Mouse (Mus musculus): ENCODE results near the gene Nipa2.

GRCm38 (mm10) chr7:55962004-55962908, at the start of gene Nipa2:
- no peak for TF ChIP-seq CTCF (conservative IDR thresholded peaks at IDR 0.05; ENCODE audit: low read length)
- TF ChIP-seq POU5F1 (IDR thresholded peaks at IDR 0.05; ENCODE audit: borderline replicate concordance, low read length), result no peak
